Mouse (Mus musculus) bone marrow macrophage, adult 2 months (primary cell): Measurements from ENCODE around the gene Ppp1r9a.

Source experiments
- CTCF ChIP-seq: IDR thresholded peaks from 2 replicates; pipeline ENCODE4 v1.5.1; 2012; ENCODE audit warnings: low read depth, mild to moderate bottlenecking, low read length, moderate library complexity
- POLR2A ChIP-seq: IDR thresholded peaks from 2 replicates; pipeline ENCODE4 v1.6.1; 2012; ENCODE audit warnings: mild to moderate bottlenecking, low read depth, low read length, borderline replicate concordance

DNA sequence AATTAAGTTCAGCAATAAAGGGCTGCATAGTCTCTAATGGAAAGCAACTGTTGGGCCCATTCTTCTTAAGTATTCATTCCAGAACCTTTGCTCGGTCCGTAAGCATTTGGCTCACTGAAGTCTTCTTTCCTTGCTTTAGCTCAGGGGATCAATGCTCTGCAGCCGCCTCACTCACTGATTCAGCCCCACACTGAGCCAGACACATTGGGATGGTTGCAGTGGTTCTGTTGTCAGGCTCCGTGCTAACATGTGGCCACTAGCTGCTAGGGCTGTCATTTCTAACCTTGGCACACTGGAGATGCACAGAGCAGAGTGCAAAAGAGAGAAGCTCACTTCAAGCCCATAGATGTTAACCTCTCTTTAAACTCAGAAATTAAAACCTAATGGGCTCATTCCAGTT, 96.2 kb downstream of the Ppp1r9a start:
- TF ChIP-seq CTCF (no peak), POLR2A (no peak)
